Mouse (Mus musculus): ENCODE measurements at regions not wholly inside any gene's neighbourhood (a gene's known extent, or its start where the extent isn't known, plus 50 kb on each side); places are given as distances from the start of the nearest gene placed in this dataset.

DNA sequence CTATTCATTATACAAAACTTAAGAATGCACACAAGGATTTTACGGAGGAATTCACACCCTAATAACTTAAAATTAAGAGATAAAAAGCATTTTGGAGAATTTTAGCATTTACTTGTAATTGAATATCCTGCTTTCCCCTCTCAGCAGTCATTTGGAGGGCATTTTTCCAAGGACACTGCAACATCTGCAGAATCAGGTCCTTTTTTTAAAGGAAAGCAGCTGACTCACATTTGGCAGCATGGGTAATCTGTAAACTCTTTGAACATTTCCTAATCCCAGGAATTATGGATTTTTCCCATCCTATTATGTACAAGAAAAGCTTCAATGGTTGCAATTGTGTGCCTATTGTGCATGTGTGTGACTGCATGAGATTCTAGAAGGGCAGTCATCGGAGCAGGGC is 112.0 kb downstream of the Gm19410 start:
- WGBS, result 95% methylated on average over 2 of the region's 2 CpGs
- no peak overlapping the region for H3K4me3 ChIP-seq (replicated peaks; ENCODE audit: insufficient read depth, low read depth, low read length)

DNA sequence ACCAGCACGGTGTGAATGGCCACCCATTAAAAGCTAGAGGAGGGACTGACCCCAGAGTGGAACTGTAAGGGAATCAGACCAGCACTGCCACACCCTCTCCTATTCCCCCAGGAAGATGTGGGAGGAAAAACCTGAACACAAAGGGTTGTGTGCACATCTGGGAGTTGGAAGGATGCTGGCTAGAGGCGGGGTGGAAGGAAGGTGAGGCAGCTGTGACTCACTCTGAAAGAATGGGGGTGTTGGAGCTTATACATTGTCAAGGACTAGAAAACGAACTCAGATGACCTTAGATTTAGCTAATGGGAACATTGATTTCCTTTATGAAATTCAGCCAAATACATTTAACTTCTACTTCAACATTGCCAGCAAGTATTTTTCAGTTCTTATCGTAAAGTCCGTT is 116.2 kb downstream of the Gm19410 start:
- WGBS, result 87% methylated on average over 5 of the region's 5 CpGs
- no peak overlapping the region for H3K27ac ChIP-seq (ENCODE audit: insufficient read depth, low read length)
- TF ChIP-seq CTCF (IDR thresholded peaks at IDR 0.05; ENCODE audit: borderline replicate concordance, insufficient read depth, low read depth, low read length), result no peak
- no peak for TF ChIP-seq POLR2A (IDR thresholded peaks at IDR 0.05; ENCODE audit: borderline replicate concordance, insufficient read depth, low read length)
- H3K4me1 ChIP-seq (ENCODE audit: control insufficient read depth, insufficient read depth, low read length), result no peaks in the 10 kb centered on the region
- no peak for DNase-seq
- H3K4me3 ChIP-seq (replicated peaks; ENCODE audit: insufficient read depth, low read depth, low read length), result no peak overlapping the region
- no peaks in the 10 kb centered on the region for H3K27me3 ChIP-seq (ENCODE audit: control insufficient read depth, insufficient read depth, low read length)

More for the DNA sequence above, 112.0 kb downstream of the Gm19410 start:
- Histone ChIP-seq H3K27me3 (ENCODE audit: control insufficient read depth, insufficient read depth, low read length) (no peaks in the 10 kb centered on the region), H3K4me1 (ENCODE audit: control insufficient read depth, insufficient read depth, low read length) (no peaks in the 10 kb centered on the region; the same call in 1 of the 2 replicates), H3K27ac (ENCODE audit: insufficient read depth, low read length) (no peak overlapping the region)
- DNase-seq, result no peak
- TF ChIP-seq POLR2A (IDR thresholded peaks at IDR 0.05; ENCODE audit: borderline replicate concordance, insufficient read depth, low read length) (no peak), CTCF (IDR thresholded peaks at IDR 0.05; ENCODE audit: borderline replicate concordance, insufficient read depth, low read depth, low read length) (no peak)

DNA sequence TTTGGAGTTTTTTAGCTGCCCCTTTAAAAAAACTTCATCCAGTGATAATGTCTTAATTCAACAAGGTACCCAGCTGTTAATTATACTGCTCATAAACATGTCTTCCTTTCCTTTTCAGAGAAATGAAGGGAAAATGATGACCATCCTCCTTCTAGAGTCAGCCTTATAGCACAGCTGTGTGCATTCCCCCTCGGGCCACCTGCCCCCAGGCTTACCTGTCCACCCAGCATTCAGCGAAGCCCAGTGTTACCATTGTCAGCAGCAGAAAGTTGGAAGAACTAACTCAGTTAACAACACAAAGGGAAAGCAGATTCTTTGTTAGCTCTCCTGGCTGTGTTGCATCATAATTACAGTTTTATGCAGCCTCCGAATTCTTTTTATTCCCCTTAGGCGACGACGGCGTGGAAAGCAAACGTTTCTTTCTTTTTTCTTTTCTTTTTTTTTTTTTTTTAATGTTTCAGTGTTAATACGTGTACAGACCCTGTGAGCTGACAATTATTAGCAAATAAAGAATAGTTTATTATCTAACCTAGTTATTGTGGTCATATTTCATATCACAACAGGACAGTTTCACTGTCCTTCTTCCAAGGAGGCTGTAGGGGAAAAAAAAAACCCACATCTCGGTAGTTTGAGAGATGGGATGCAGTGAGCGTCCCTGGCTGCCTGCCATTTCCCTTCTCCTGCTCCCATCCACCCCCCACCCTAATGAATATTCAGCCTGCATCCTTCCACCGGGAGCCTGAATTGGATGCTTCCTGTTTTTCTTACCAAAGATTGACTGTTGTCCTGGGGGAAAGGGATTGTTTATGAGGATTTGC is 117.3 kb downstream of the Gm19410 start:
- 55% methylated on average over 12 of the region's 12 CpGs for WGBS
- H3K4me1 ChIP-seq (ENCODE audit: control insufficient read depth, insufficient read depth, low read length), result no peaks in the 10 kb centered on the region
- no peak for DNase-seq
- H3K27me3 ChIP-seq (ENCODE audit: control insufficient read depth, insufficient read depth, low read length), result no peaks in the 10 kb centered on the region
- no peak overlapping the region for H3K27ac ChIP-seq (ENCODE audit: insufficient read depth, low read length)
- H3K4me3 ChIP-seq (replicated peaks; ENCODE audit: insufficient read depth, low read depth, low read length), result no peak overlapping the region
- TF ChIP-seq CTCF (IDR thresholded peaks at IDR 0.05; ENCODE audit: borderline replicate concordance, insufficient read depth, low read depth, low read length), result no peak
- TF ChIP-seq POLR2A (IDR thresholded peaks at IDR 0.05; ENCODE audit: borderline replicate concordance, insufficient read depth, low read length), result no peak

DNA sequence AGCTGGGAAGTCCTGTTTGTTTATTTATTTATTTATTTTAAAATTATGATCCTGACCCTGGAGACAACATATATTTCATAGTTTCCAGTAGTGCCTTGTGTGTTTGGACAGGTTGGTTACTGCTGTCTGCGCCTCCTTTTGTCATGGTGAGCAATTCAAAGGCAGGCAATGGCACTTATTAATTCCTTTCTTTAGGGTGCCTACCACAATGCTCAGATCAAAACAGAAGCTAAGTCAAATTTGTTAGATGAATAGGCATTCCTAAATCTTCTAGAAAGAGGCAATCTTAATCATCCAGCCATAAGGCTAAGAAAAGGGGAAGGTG is 117.8 kb downstream of the Gm19410 start:
- Histone ChIP-seq H3K4me3 (replicated peaks; ENCODE audit: insufficient read depth, low read depth, low read length) (no peak overlapping the region), H3K27me3 (ENCODE audit: control insufficient read depth, insufficient read depth, low read length) (no peaks in the 10 kb centered on the region), H3K27ac (ENCODE audit: insufficient read depth, low read length) (no peak overlapping the region), H3K4me1 (ENCODE audit: control insufficient read depth, insufficient read depth, low read length) (no peaks in the 10 kb centered on the region)
- TF ChIP-seq CTCF (IDR thresholded peaks at IDR 0.05; ENCODE audit: borderline replicate concordance, insufficient read depth, low read depth, low read length), result no peak
- TF ChIP-seq POLR2A (IDR thresholded peaks at IDR 0.05; ENCODE audit: borderline replicate concordance, insufficient read depth, low read length), result no peak
- no peak for DNase-seq
- WGBS, result 88% methylated on average over 1 of the region's 1 CpGs

DNA sequence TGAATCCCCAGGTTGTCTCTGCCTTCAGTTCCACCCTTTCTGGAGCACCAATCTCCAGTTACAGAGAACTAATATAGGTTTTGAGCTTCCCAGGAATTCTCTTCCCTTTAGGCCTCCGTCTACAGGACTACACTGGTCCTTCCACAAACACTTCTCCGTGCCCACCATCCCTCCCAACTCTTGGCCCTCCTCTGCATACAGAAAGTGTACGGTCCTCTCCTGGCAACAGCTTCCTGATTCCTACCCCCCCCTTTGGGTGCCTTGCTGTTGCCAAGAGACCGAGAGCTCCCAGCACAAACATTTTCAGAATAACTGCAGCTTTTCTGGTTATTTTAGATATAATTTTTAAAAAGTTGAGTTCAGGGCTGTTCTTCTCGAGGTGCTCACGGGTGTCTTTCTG is 119.0 kb downstream of the Gm19410 start:
- WGBS, result 61% methylated on average over 6 of the region's 6 CpGs
- no peak overlapping the region for H3K27ac ChIP-seq (ENCODE audit: insufficient read depth, low read length)
- H3K27me3 ChIP-seq (ENCODE audit: control insufficient read depth, insufficient read depth, low read length), result no peaks in the 10 kb centered on the region
- no peak for TF ChIP-seq POLR2A (IDR thresholded peaks at IDR 0.05; ENCODE audit: borderline replicate concordance, insufficient read depth, low read length)
- no peak for TF ChIP-seq CTCF (IDR thresholded peaks at IDR 0.05; ENCODE audit: borderline replicate concordance, insufficient read depth, low read depth, low read length)
- H3K4me3 ChIP-seq (replicated peaks; ENCODE audit: insufficient read depth, low read depth, low read length), result no peak overlapping the region
- H3K4me1 ChIP-seq (ENCODE audit: control insufficient read depth, insufficient read depth, low read length), result no peaks in the 10 kb centered on the region
- DNase-seq, result no peak

DNA sequence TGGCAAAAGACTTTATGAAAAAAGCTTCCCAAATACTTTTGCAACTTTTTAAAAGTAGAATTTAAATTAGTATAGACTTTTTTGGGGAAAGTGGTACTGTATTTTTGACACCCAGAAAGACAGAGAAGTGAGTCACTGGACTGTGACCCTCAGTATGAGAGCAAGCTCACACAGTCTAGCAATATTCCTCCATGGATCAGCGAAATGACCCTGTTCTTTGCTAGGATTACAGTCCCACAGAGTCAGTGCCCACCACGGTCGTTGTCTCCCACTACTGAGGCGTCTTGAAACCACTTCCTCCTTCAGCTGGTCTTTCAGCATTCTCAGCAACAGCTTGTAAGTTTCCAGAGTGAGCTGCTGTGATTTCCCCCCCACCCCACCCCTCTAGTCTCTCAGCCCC is 124.5 kb downstream of the Gm19410 start:
- no peaks in the 10 kb centered on the region for H3K27me3 ChIP-seq (ENCODE audit: control insufficient read depth, insufficient read depth, low read length)
- 91% methylated on average over 4 of the region's 4 CpGs for WGBS

DNA sequence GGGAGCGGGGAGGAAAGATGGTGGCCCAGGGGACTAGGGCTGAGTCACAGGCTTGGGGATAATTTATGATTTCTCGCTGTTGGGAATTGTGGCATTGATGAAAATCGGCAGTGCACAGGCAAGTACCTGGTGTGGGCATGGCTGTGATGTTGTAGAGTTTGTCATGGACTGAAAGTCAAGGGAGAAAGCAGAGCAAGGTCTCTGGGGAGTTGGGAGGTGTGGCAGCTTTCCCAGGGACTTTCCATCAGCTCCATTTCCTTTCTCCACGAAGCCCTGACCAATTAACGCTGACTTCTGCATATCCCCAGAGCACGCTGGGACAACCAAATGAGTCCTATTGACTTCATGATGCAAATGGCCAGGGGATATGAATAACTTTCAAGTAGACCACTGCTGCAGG is 126.2 kb downstream of the Gm19410 start:
- Histone ChIP-seq H3K4me1 (ENCODE audit: control insufficient read depth, insufficient read depth, low read length) (no peaks in the 10 kb centered on the region), H3K27ac (ENCODE audit: insufficient read depth, low read length) (no peak overlapping the region), H3K27me3 (ENCODE audit: control insufficient read depth, insufficient read depth, low read length) (no peaks in the 10 kb centered on the region), H3K4me3 (replicated peaks; ENCODE audit: insufficient read depth, low read depth, low read length) (no peak overlapping the region)
- no peak for DNase-seq
- 80% methylated on average over 6 of the region's 6 CpGs for WGBS
- TF ChIP-seq POLR2A (IDR thresholded peaks at IDR 0.05; ENCODE audit: borderline replicate concordance, insufficient read depth, low read length) (no peak), CTCF (IDR thresholded peaks at IDR 0.05; ENCODE audit: borderline replicate concordance, insufficient read depth, low read depth, low read length) (no peak)

More for the DNA sequence above, 124.5 kb downstream of the Gm19410 start:
- DNase-seq, result no peak
- Histone ChIP-seq H3K27ac (ENCODE audit: insufficient read depth, low read length) (no peak overlapping the region), H3K4me3 (replicated peaks; ENCODE audit: insufficient read depth, low read depth, low read length) (no peak overlapping the region), H3K4me1 (ENCODE audit: control insufficient read depth, insufficient read depth, low read length) (no peaks in the 10 kb centered on the region)
- TF ChIP-seq CTCF (IDR thresholded peaks at IDR 0.05; ENCODE audit: borderline replicate concordance, insufficient read depth, low read depth, low read length), result no peak
- TF ChIP-seq POLR2A (IDR thresholded peaks at IDR 0.05; ENCODE audit: borderline replicate concordance, insufficient read depth, low read length), result no peak

DNA sequence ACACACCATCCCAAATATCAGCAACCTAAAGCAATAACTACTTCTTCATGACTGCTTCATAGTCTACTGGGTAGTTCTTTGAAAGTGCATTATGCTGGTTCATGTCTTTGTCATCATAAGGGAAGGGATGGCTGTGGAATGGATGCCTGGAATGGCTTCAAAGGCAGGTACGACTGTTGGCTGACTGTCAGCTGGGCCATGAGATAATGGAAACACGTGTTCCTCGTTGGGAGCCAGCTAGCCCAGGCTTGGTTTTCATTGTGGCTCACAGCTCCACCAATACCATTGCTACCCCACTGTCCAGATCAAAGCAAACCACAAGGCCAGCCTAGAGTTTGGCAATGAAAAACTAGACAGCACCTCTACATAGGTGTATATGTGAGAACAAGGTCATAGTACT is 132.9 kb downstream of the Gm19410 start:
- Histone ChIP-seq H3K4me3 (replicated peaks; ENCODE audit: insufficient read depth, low read depth, low read length) (no peak overlapping the region), H3K4me1 (ENCODE audit: control insufficient read depth, insufficient read depth, low read length) (peaks cover 8% of the 10 kb centered on the region; the same call in 1 of the 2 replicates), H3K27me3 (ENCODE audit: control insufficient read depth, insufficient read depth, low read length) (no peaks in the 10 kb centered on the region), H3K27ac (ENCODE audit: insufficient read depth, low read length) (no peak overlapping the region)
- WGBS, result 20% methylated on average over 3 of the region's 3 CpGs
- TF ChIP-seq CTCF (IDR thresholded peaks at IDR 0.05; ENCODE audit: borderline replicate concordance, insufficient read depth, low read depth, low read length) (no peak), POLR2A (IDR thresholded peaks at IDR 0.05; ENCODE audit: borderline replicate concordance, insufficient read depth, low read length) (no peak)
- peak in 1 of 2 experiments; percentile 57 for DNase-seq
